Mouse (Mus musculus) forebrain, embryonic 10.5 days (tissue): ENCODE measurements around the gene Zfp36l1. TPM values are rescaled to one million over a fixed set of nuclear protein-coding genes. Genes with fewer than 3 reads are reported as not detected.

Experiments
- DNase-seq: peaks from one replicate; pipeline ENCODE4 v3.0.0-alpha.2; 2017; ENCODE audit warnings: low spot score; ENCODE audit errors: extremely low spot score
- H3K27ac ChIP-seq: fragments of 300-500 bp; sonication (generic); 2 replicates; pipeline ENCODE4 v1.5.1; 2016; ENCODE audit warnings: mild to moderate bottlenecking
- H3K27me3 ChIP-seq: fragments of 300-500 bp; sonication (generic); 2 replicates; pipeline ENCODE4 v1.6.1; 2016; ENCODE audit warnings: mild to moderate bottlenecking; ENCODE audit not compliant: poor library complexity, severe bottlenecking
- H3K36me3 ChIP-seq: fragments of 300-500 bp; sonication (generic); replicated peaks from 2 replicates; pipeline ENCODE4 v1.6.1; 2016; ENCODE audit warnings: mild to moderate bottlenecking, moderate library complexity
- H3K4me1 ChIP-seq: fragments of 300-500 bp; sonication (generic); 2 replicates; pipeline ENCODE4 v1.6.1; 2016
- H3K4me3 ChIP-seq: fragments of 300-500 bp; sonication (generic); 2 replicates; pipeline ENCODE4 v1.5.1; 2016; ENCODE audit warnings: mild to moderate bottlenecking, moderate library complexity
- H3K9me3 ChIP-seq: fragments of 300-500 bp; sonication (generic); 2 replicates; pipeline ENCODE4 v1.6.1; 2016; ENCODE audit warnings: mild to moderate bottlenecking, moderate library complexity
- WGBS: fragments of 180-500 bp; shearing (Covaris S2); methylation state at CpG from one replicate; pipeline ENCODE4 v1.1.7; 2016; 5-methylcytosine and 5-hydroxymethylcytosine counted together
- polyA plus RNA-seq: library from polyadenylated mRNA; unstranded; fragments of >200 nt; fragmentation: Nextera tagmentation; extraction: Ambion mirVana; gene quantifications from 2 replicates; pipeline ENCODE4 v1.2.1, GENCODE M21; 2016

Zfp36l1 gene
- polyA plus RNA-seq, 1 experiment from 2014 or later: 121 TPM

DNA sequence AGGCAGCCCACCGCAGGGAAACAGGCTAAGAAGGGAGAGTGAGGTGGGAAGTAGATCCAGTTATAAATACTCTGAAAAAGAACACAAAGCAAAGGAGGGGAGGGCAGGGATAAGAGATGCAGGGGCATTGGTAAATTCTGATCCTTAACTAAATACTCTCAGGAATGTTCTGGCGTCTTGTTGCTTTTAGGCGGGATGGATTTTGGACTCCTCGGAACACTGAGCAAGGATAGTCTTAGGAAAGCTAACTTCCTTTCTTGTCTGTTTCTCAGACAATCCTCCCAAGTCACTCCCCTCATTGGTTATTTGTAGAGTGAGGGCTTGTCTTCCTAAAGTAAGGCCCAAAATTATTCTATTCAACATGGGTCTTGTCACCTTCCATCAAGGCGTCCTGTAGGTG is 12.5 kb upstream of the Zfp36l1 start:
- Histone ChIP-seq H3K27me3 (no peaks in the 10 kb centered on the region), H3K36me3 (peaks cover 43% of the 10 kb centered on the region)
- 96% methylated on average over 5 of the region's 5 CpGs for WGBS

DNA sequence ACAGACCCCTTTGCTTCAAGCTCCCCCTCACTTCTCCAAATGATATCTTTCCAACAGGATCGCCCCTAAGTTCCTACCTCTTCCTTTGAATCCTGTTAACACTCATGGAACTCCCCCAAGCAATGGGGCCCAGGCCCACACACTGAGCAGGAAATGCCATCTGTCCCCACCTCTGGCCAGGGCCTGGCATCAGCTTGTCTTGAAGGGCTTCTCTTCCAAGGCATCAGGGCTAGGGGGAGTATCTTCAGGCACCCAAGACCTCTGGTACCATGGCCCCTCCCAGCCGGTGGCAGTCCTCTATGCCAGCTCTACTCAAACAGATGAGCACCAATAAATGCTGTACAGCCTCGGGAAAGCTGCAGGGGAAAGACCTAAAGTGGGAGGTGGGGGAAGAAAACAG is 11.9 kb upstream of the Zfp36l1 start:
- H3K27ac ChIP-seq: 0 out of 2 replicates have a peak overlapping the region, but pooled peaks have one; percentile 37
- H3K4me1 ChIP-seq: peaks cover 24% of the 10 kb centered on the region
- no peak overlapping the region for H3K4me3 ChIP-seq
- WGBS: 86% methylated on average over 3 of the region's 3 CpGs
- no peak for DNase-seq
- no peaks in the 10 kb centered on the region for H3K9me3 ChIP-seq
- no peaks in the 10 kb centered on the region for H3K27me3 ChIP-seq
- peaks cover 48% of the 10 kb centered on the region for H3K36me3 ChIP-seq

More for the DNA sequence above, 12.5 kb upstream of the Zfp36l1 start:
- no peak for DNase-seq
- Histone ChIP-seq H3K4me3 (no peak overlapping the region), H3K27ac (no peak overlapping the region), H3K4me1 (peaks cover 29% of the 10 kb centered on the region), H3K9me3 (no peaks in the 10 kb centered on the region)

DNA sequence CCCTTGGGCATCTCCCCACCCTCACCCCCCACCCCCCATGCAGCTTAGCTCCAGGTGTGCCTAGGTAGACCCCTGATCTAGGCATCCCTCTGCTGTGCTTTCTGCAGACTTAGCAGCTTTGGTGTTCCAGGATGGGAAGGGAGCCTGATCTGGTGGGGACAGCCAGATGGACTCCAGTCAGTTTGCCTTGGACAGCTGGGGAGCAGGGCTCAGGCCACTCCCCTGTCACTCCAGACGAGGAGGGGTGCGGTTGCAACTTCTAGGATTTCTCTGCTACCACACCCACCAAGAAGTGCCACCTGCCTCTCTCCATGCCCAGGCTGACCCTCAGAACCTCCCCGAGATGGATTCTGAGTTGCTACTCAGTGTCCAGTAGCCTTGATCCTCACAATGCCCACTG is 11.4 kb upstream of the Zfp36l1 start:
- 89% methylated on average over 3 of the region's 3 CpGs for WGBS
- DNase-seq: no peak
- Histone ChIP-seq H3K36me3 (peaks cover 54% of the 10 kb centered on the region), H3K27ac (no peak overlapping the region), H3K9me3 (no peaks in the 10 kb centered on the region), H3K4me3 (no peak overlapping the region), H3K4me1 (peaks cover 18% of the 10 kb centered on the region), H3K27me3 (no peaks in the 10 kb centered on the region)

DNA sequence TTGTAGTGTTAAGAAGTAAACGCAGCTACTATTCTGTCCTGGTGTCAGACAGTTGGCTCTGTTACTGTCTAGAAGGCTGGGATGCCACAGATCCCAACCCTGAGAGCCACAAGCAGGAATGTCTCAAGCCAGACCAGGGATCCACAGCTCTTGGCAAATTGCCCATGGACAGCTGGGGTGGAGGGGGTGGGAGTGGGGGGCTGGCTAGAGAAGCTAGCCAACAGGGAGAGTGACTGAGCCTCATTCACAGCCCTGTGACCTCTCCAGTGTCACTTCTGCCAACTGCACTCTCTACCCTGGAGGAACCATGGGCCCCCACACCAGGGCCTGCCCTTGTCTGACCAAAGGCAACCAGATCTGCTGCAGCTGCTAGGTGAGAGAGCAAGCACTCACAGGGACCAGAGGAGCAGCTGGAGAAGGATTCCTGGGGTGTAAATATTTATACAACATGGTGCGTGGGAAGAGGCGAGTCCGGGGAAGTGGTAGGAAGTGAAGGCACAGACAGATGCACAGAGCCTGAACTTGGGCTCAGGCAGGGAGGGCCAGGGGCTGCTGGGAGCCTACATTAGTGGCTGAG is 10.5 kb upstream of the Zfp36l1 start:
- Histone ChIP-seq H3K27ac (0 out of 2 replicates have a peak overlapping the region, but pooled peaks have one; percentile 8), H3K36me3 (peaks cover 56% of the 10 kb centered on the region), H3K4me1 (peaks cover 17% of the 10 kb centered on the region), H3K4me3 (no peak overlapping the region), H3K27me3 (no peaks in the 10 kb centered on the region), H3K9me3 (no peaks in the 10 kb centered on the region)
- 83% methylated on average over 4 of the region's 4 CpGs for WGBS
- DNase-seq: no peak

DNA sequence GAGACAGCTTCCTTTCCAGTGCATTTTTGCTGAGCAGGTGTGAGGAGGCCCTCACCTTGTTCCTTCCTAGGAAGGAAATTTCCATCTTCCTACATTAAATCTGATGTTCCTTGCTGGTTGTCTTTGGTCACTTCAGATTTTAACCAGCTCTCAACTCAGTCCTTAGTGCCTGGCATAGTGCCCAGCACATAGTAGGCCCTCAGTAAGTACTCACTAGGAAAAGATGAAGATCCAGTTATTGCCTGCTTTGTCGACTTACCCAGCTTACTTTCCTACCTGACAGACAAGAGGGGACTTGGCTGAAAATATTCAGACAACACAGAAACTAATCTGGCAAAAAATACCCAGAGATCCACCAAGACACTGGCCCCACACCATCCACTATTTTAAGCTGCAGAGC is 8.6 kb upstream of the Zfp36l1 start:
- H3K9me3 ChIP-seq: no peaks in the 10 kb centered on the region

DNA sequence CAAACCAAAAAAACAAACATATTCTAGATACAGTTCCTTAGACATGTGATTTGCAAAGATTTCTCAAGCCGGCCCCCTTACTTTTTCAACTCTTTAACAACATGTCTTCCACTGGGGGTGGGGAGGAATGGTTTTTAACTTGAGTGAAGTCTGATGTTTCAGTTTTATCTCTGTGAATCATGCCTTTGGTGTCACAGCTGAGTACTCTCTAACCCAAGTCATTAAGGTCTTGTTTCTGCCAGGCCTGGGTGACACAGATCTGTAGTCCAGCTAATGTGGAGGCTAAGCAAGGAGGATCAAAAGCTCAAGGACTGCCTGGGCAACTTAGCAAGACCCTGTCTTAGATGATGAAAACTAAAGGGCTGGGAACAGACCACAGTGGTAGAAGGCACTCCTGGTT is 5.8 kb upstream of the Zfp36l1 start:
- peaks cover 28% of the 10 kb centered on the region for H3K36me3 ChIP-seq
- H3K9me3 ChIP-seq: no peaks in the 10 kb centered on the region
- WGBS: 90% methylated on average over 1 of the region's 1 CpGs
- peaks cover 41% of the 10 kb centered on the region for H3K4me1 ChIP-seq
- no peak overlapping the region for H3K4me3 ChIP-seq
- DNase-seq: no peak
- H3K27ac ChIP-seq: no peak overlapping the region
- no peaks in the 10 kb centered on the region for H3K27me3 ChIP-seq

More for the DNA sequence above, 8.6 kb upstream of the Zfp36l1 start:
- no peak for DNase-seq
- H3K27me3 ChIP-seq: no peaks in the 10 kb centered on the region
- H3K27ac ChIP-seq: no peak overlapping the region
- no peak overlapping the region for H3K4me3 ChIP-seq
- WGBS: 83% methylated on average over 1 of the region's 1 CpGs
- peaks cover 44% of the 10 kb centered on the region for H3K36me3 ChIP-seq
- peaks cover 22% of the 10 kb centered on the region for H3K4me1 ChIP-seq

DNA sequence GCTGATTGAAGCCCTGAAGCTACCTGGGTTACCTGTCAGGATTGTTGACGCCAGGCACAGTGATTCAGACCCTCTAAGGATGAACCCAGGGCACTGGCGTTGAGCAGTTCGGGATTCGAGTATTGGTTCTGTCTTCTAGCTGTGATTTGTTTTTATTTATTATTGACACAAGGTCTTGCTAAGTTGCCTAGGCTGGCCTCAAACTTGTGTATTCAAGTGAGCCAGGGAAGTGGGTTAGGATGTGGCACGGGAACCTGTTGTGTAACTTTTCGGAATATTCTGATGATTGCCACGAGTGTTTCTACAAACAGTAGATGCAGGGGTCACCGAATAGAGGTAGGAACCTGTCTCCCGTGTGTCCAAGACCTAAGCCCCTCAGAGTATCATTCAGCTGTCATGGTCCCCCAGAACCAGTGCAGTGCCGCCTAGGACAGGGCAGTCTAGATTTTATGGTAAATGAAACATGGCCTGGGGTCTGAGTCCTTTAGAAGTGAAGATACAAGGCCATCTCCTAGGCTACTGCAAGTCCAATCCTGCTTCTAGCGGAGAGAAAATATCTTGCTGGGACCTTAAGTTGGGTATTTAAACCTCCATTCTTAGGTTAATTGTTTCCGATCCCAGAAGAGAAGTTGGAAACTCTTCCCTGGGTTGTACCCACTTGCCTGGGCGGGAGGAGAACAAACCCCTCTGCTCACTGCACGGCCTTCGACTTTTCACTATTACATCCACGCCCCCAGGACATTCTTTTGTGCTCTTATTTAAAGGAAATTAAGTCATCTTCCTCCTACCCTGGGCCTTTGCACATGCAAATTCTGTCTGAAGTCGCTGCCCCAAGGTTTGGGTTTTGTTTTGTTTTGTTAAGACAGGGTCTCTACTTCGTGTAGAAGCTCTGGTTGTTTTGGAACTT is 3.6 kb upstream of the Zfp36l1 start:
- no peak for DNase-seq
- peak overlapping the region; percentile 91 for H3K4me3 ChIP-seq
- no peaks in the 10 kb centered on the region for H3K9me3 ChIP-seq
- H3K27ac ChIP-seq: peak overlapping the region; percentile 99
- peaks cover 22% of the 10 kb centered on the region for H3K36me3 ChIP-seq
- no peaks in the 10 kb centered on the region for H3K27me3 ChIP-seq
- WGBS: 38% methylated on average over 18 of the region's 18 CpGs
- peaks cover 34% of the 10 kb centered on the region for H3K4me1 ChIP-seq

DNA sequence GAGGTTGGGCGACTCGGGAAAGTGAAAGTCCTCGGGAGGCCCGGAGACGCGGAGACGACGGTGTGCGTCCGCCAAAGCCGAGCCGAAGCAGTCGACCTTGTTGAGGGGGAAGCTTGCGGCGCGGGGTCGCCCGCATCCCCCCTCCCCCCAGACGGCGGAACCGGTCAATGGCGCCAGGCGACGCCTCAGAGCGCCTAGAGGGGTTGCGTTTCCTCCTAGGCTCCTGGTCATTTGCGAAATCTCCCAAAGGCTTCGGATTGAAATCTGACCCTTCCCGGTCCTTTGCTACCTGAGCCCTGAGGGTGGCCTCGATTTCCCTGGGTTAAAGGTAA is 3.0 kb upstream of the Zfp36l1 start:
- Histone ChIP-seq H3K27ac (peak overlapping the region; percentile 99), H3K9me3 (no peaks in the 10 kb centered on the region), H3K4me3 (peak overlapping the region; percentile 91), H3K36me3 (peaks cover 26% of the 10 kb centered on the region), H3K4me1 (peaks cover 34% of the 10 kb centered on the region), H3K27me3 (no peaks in the 10 kb centered on the region)
- DNase-seq: no peak
- under 1% methylated on average over 30 of the region's 30 CpGs for WGBS

DNA sequence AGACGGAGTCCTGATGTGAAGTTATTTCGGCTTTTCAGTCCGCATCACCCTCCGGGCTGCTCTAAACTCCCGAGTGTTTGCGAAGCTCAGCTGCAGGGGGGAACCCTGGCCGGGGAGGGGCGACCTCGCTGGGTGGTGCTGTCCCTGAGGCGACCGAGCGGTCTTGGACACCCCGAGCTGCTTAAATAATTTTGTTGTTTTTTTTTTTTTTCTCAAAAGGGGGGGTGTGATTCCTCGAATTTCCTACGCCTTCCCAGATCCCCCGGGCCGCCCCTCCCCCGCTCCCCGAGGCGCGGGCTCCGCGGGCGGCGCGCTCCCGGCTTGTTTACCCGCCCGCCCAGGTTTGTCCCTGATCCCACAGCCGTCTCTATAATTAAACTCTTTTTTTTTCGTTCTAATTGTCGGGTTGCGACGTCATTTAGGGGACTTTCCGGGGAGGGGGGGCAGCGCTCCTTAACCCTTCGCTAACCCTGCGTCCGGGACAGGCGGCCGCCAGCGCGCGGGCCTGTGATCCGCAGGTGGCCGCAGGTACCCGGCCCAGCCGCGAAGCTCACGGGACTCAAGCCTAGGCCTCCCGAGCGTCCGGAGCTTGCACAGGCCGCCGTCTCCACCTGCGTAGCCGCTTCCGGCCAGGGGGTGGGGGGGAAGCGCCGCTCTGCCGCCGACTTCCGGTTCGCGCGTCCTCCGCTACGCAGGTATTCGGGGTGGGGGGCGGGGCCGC is 2.5 kb upstream of the Zfp36l1 start:
- peak overlapping the region; percentile 91 for H3K4me3 ChIP-seq
- H3K27me3 ChIP-seq: no peaks in the 10 kb centered on the region
- WGBS: under 1% methylated on average over 71 of the region's 71 CpGs
- no peaks in the 10 kb centered on the region for H3K9me3 ChIP-seq
- H3K27ac ChIP-seq: peak overlapping the region; percentile 99
- H3K4me1 ChIP-seq: peaks cover 35% of the 10 kb centered on the region
- peaks cover 26% of the 10 kb centered on the region for H3K36me3 ChIP-seq
- DNase-seq: peak; percentile 91

DNA sequence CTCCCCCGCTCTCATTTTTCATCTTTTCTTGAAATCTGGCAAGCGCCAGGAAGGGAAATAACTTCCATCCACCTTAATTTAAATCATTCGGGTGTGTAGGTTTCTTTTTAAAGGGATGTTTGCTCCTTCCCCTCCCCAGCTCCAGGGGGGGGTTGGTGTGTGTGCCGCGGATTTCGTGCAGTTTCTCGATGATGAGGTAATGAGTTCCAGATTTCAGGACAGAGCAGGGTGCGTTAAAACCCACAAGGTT is 2.0 kb upstream of the Zfp36l1 start:
- Histone ChIP-seq H3K36me3 (peaks cover 26% of the 10 kb centered on the region), H3K27me3 (no peaks in the 10 kb centered on the region), H3K4me3 (peak overlapping the region; percentile 91), H3K9me3 (no peaks in the 10 kb centered on the region), H3K27ac (peak overlapping the region; percentile 99), H3K4me1 (peaks cover 40% of the 10 kb centered on the region)
- DNase-seq: no peak
- 0% methylated on average over 8 of the region's 8 CpGs for WGBS

DNA sequence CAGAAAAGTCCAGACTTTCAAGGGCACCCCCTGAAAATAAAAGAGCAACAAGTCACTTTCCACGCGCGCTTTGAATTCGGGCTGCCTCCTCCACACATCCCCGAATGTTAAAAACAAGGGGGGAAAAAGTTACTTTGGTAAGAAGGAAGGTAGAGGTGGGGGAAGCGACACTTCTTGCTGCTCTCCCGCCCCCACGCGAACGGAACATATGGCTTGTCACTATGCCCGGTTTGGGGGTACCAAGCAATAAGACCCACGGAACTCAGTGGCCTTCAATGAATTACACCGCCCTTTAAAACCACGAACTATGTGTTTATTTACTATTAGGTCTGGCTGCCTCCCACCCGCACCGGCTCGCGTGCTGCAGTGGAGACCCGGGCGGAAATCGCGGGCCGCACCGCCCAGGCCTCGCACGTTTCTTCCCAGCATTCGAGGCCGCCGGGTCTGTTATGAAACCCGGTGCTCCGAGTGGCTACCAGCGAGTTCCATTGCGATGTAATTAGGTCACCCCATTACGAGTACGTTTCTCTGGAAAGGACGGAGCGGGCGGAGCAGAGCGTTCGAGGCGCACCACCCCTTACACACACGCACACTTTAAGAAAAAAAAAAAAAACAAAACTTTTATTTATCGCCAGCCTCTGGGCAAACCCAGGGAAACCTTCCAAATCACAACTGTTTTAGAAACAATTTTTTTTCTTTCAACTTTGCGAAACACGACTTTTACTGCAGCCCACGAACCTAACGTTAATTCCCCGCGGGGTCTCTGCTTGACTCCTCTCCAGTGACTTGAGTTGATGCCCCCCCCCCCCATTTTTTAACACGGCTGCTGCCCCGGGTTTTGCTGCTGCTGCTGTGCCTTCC is 1.4 kb upstream of the Zfp36l1 start:
- no peaks in the 10 kb centered on the region for H3K9me3 ChIP-seq
- WGBS: under 1% methylated on average over 51 of the region's 51 CpGs
- peaks cover 26% of the 10 kb centered on the region for H3K36me3 ChIP-seq
- peak; percentile 70 for DNase-seq
- peak overlapping the region; percentile 91 for H3K4me3 ChIP-seq
- peak overlapping the region; percentile 99 for H3K27ac ChIP-seq
- peaks cover 45% of the 10 kb centered on the region for H3K4me1 ChIP-seq
- no peaks in the 10 kb centered on the region for H3K27me3 ChIP-seq

DNA sequence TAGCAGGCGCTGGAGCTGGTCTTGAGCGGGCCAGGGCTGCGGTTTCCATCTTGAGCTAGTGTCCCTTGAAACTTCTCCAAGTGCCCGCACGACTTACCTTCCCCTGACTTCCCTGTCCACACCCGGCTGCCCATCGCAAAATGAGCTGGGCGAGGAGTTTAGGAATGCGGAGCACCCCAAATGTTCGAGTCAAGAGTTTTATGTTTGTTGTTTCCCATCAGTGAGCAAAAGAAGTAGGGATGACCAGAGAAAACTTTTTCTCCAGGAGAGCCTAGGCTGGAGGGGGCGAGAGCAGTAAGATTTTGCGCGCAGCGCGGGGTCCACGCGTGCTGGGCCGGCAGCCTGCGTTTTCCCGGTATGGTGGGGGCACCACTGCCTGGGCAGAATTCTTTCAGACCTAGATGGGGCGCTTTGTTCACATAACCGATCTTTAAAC is 791 bp upstream of the Zfp36l1 start:
- peaks cover 30% of the 10 kb centered on the region for H3K36me3 ChIP-seq
- peak; percentile 78 for DNase-seq
- no peaks in the 10 kb centered on the region for H3K27me3 ChIP-seq
- under 1% methylated on average over 22 of the region's 22 CpGs for WGBS
- H3K27ac ChIP-seq: peak overlapping the region; percentile 99
- H3K9me3 ChIP-seq: no peaks in the 10 kb centered on the region
- peak overlapping the region; percentile 91 for H3K4me3 ChIP-seq
- peaks cover 52% of the 10 kb centered on the region for H3K4me1 ChIP-seq
